Mouse (Mus musculus) stomach, embryonic 16.5 days (tissue): ENCODE data around the gene Ttll5. TPM values are rescaled to one million over a fixed set of nuclear protein-coding genes. Genes with fewer than 3 reads are reported as not detected.

Experiments used
- ATAC-seq: fragments of 200-750 bp; cut with Nextera tagmentation; 2 replicates; pipeline ENCODE4 v1.8.0; 2017; ENCODE audit warnings: moderate number of reproducible peaks, moderate TSS enrichment; ENCODE audit not compliant: insufficient read depth, low FRiP score
- H3K27ac ChIP-seq: fragments of 300-500 bp; sonication (generic); 2 replicates; pipeline ENCODE4 v1.5.1; 2014; ENCODE audit warnings: low read length
- H3K27me3 ChIP-seq: fragments of 300-500 bp; sonication (generic); 2 replicates; pipeline ENCODE4 v1.6.1; 2014; ENCODE audit warnings: low read length, control low read depth, mixed read lengths; ENCODE audit not compliant: control insufficient read depth, insufficient read depth
- H3K36me3 ChIP-seq: fragments of 300-500 bp; sonication (generic); 2 replicates; pipeline ENCODE4 v1.6.1; 2014; ENCODE audit warnings: low read length; ENCODE audit not compliant: control insufficient read depth, insufficient read depth
- H3K4me1 ChIP-seq: fragments of 300-500 bp; sonication (generic); 2 replicates; pipeline ENCODE4 v1.6.1; 2014; ENCODE audit warnings: low read length, control low read depth, mixed read lengths; ENCODE audit not compliant: control insufficient read depth, insufficient read depth
- H3K4me2 ChIP-seq: fragments of 300-500 bp; sonication (generic); 2 replicates; pipeline ENCODE4 v1.6.1; 2014; ENCODE audit warnings: low read depth, low read length, mixed read lengths
- H3K4me3 ChIP-seq: fragments of 300-500 bp; sonication (generic); replicated peaks from 2 replicates; pipeline ENCODE4 v1.5.1; 2014; ENCODE audit warnings: mild to moderate bottlenecking, low read length
- H3K9ac ChIP-seq: fragments of 300-500 bp; sonication (generic); 2 replicates; pipeline ENCODE4 v1.6.1; 2014; ENCODE audit warnings: low read length
- H3K9me3 ChIP-seq: fragments of 300-500 bp; sonication (generic); replicated peaks from 2 replicates; pipeline ENCODE4 v1.6.1; 2016; ENCODE audit warnings: low read length, control low read depth; ENCODE audit not compliant: control insufficient read depth
- WGBS: fragments of 180-500 bp; shearing (Covaris S2); extraction: QIAGEN DNeasy Blood & Tissue Kit; methylation state at CpG from one replicate; pipeline ENCODE4 v1.1.7; 2014; 5-methylcytosine and 5-hydroxymethylcytosine counted together
- polyA plus RNA-seq: library from polyadenylated mRNA; unstranded; fragments of >200 nt; fragmentation: Nextera tagmentation; extraction: Ambion mirVana; gene quantifications from 2 replicates; pipeline ENCODE4 v1.2.1, GENCODE M21; 2015

Ttll5 gene
- polyA plus RNA-seq, 1 experiment from 2014 or later: 11.4 TPM

DNA sequence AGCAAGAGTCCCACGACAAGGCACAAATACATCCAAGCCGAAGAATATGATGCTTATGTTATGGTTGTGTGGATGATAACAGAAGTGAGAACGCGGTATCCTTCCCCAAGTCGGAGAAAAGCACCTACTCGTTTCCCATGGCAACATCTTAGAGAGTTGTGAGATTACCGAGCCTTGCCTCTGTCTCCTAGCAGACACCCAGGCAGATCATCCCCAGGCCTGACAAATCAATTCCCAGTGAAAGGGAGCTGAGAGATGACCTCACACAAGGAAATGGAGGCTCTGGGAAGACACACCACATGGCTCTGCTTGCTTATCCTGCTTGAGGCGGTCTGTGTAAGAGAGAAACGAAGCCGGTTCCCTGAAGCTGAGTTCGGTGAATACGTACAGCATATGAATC, 250.2 kb downstream of the Ttll5 start:
- no peaks in the 10 kb centered on the region for H3K36me3 ChIP-seq
- no peaks in the 10 kb centered on the region; the same call in 1 of the 2 replicates for H3K9me3 ChIP-seq
- H3K27me3 ChIP-seq: no peaks in the 10 kb centered on the region
- peaks cover 6% of the 10 kb centered on the region; the same call in 1 of the 2 replicates for H3K4me1 ChIP-seq
- ATAC-seq: no peak
- H3K4me3 ChIP-seq: no peak overlapping the region
- no peak overlapping the region for H3K9ac ChIP-seq
- WGBS: 79% methylated on average over 12 of the region's 12 CpGs
- H3K4me2 ChIP-seq: no peak overlapping the region
- no peak overlapping the region for H3K27ac ChIP-seq

DNA sequence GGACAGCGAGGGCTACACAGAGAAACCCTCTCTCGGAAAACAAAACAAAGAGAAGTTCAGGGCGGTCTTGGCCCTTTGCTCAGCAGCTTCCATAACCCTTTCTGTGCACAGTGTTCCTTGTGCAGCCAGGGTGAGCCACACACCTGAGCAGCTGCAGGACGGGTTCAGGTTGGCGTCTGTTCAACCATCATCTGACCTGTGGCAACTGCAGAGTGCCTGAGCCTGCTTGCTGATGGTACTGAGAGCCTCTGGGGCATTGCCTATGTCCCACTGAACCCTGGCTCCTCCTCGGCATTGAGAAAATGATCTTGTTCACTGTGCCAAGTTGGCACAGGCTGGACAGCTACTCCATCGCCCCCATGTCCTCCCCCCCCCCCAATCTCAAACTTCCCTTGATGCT, 250.9 kb downstream of the Ttll5 start:
- H3K27ac ChIP-seq: no peak overlapping the region
- H3K27me3 ChIP-seq: no peaks in the 10 kb centered on the region
- WGBS: 86% methylated on average over 7 of the region's 7 CpGs
- H3K4me2 ChIP-seq: peak overlapping the region; percentile 97; the same call in 1 of the 2 replicates
- ATAC-seq: no peak
- H3K9ac ChIP-seq: no peak overlapping the region
- peaks cover 6% of the 10 kb centered on the region; the same call in 1 of the 2 replicates for H3K4me1 ChIP-seq
- no peaks in the 10 kb centered on the region; the same call in 1 of the 2 replicates for H3K9me3 ChIP-seq
- H3K36me3 ChIP-seq: no peaks in the 10 kb centered on the region
- H3K4me3 ChIP-seq: no peak overlapping the region

DNA sequence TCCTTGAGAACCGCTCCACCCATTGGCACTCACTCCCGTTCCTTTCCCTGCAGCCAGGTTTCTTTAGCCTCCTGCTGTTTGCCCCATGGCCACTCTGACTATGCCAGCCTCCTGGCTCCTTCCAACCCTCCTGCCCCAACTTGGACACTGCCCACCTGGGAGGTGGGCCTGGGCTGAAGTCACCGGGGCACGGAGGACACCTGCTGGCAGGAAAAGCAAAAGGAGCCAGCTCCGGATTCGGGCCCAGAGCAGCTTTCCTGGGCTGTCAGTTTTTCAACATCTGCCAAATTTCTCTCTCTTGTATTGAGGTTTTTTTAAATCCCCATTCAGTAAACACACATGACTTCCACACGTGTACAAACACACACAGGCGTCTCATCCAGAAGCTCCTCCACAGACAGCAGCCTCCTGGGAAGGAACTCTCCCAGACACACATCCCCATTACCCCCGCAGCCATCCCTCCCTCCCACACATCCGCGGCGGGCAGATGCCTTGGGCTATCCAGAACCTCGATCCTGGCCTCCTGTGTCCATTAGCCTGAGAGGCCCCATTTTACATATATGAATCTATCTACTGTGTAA, 252.0 kb downstream of the Ttll5 start:
- Histone ChIP-seq H3K9ac (peak overlapping the region; percentile 85), H3K27me3 (no peaks in the 10 kb centered on the region)
- ATAC-seq: no peak

DNA sequence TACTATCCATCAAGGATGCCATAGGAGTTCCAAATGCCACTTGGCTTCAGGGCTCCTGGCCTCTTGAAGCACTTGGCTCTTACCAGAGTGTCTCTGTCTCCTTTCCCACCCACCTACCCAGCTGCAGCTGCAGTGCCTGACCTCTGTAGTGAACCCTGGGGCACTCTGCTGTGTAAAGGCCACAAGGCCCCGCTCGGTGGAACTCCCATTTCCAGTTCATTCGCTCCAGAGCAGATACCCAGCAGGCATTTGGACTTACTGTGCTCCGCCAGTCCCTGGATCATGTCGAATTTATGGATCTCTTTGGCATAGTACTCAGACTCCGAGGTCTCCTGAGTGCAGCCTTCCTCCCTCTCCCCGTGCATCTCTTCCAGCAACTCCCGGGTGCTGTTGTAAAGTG, 252.9 kb downstream of the Ttll5 start:
- Histone ChIP-seq H3K4me2 (peak overlapping the region; percentile 97), H3K4me1 (peaks cover 6% of the 10 kb centered on the region; the same call in 1 of the 2 replicates), H3K9ac (peak overlapping the region; percentile 85), H3K27ac (no peak overlapping the region), H3K27me3 (no peaks in the 10 kb centered on the region), H3K4me3 (peak overlapping the region; percentile 63), H3K36me3 (no peaks in the 10 kb centered on the region), H3K9me3 (no peaks in the 10 kb centered on the region)
- 29% methylated on average over 8 of the region's 8 CpGs for WGBS
- no peak for ATAC-seq

More for the DNA sequence above, 252.0 kb downstream of the Ttll5 start:
- Histone ChIP-seq H3K4me3 (peak overlapping the region; percentile 63), H3K4me2 (peak overlapping the region; percentile 97), H3K27ac (no peak overlapping the region), H3K9me3 (no peaks in the 10 kb centered on the region; the same call in 1 of the 2 replicates), H3K36me3 (no peaks in the 10 kb centered on the region), H3K4me1 (peaks cover 6% of the 10 kb centered on the region; the same call in 1 of the 2 replicates)
- WGBS: 14% methylated on average over 13 of the region's 13 CpGs

DNA sequence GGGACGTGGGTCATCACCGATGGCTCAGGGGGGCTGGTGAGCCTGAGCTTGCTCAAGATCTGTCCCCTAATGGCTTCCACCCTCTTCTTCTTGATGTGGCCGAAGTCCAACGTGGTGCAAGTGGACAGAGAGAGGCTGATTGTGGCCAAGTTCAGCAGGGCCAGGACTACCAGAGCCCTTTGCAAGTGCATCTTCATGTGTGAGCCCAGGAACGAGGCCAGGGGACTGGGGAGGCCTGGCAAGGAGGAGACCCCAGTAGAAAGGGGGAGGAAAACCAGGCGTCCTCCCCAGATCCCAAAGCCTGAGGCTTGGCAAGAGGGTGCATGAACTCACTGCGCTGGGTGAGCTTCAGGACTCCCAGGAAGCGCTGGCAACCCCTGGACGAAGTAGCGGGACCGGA, 253.3 kb downstream of the Ttll5 start:
- H3K4me3 ChIP-seq: peak overlapping the region; percentile 63
- no peaks in the 10 kb centered on the region for H3K27me3 ChIP-seq
- no peaks in the 10 kb centered on the region for H3K9me3 ChIP-seq
- peaks cover 6% of the 10 kb centered on the region; the same call in 1 of the 2 replicates for H3K4me1 ChIP-seq
- H3K9ac ChIP-seq: peak overlapping the region; percentile 85
- H3K4me2 ChIP-seq: peak overlapping the region; percentile 97
- 0 out of 2 replicates have a peak overlapping the region, but pooled peaks have one; percentile 97 for H3K27ac ChIP-seq
- WGBS: 28% methylated on average over 11 of the region's 11 CpGs
- ATAC-seq: no peak
- H3K36me3 ChIP-seq: no peaks in the 10 kb centered on the region

DNA sequence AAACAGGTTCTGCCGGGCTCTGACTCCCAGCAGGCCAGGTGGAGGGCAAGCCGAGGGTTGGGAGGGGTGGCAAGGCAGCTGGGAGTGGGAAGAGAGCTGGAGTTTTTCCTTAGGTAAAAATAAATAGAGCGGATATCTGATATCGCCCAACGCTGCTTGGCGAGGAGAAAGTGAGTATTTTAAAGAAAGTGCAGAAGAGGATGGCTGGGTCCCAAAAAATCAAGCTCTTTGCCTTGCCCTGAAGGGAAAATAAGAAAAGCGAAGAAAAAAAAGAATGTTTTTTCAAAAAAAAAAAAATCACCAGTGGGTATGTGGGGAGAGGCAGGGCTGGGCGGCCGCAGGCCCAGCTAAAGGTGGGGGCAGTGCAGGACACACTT, 253.7 kb downstream of the Ttll5 start:
- no peaks in the 10 kb centered on the region for H3K27me3 ChIP-seq
- peak overlapping the region; percentile 63 for H3K4me3 ChIP-seq
- peak overlapping the region; percentile 97 for H3K4me2 ChIP-seq
- H3K9me3 ChIP-seq: no peaks in the 10 kb centered on the region
- 13% methylated on average over 9 of the region's 9 CpGs for WGBS
- no peaks in the 10 kb centered on the region for H3K36me3 ChIP-seq
- no peak for ATAC-seq
- H3K27ac ChIP-seq: peak overlapping the region; percentile 97
- peak overlapping the region; percentile 85 for H3K9ac ChIP-seq
- H3K4me1 ChIP-seq: peaks cover 9% of the 10 kb centered on the region

DNA sequence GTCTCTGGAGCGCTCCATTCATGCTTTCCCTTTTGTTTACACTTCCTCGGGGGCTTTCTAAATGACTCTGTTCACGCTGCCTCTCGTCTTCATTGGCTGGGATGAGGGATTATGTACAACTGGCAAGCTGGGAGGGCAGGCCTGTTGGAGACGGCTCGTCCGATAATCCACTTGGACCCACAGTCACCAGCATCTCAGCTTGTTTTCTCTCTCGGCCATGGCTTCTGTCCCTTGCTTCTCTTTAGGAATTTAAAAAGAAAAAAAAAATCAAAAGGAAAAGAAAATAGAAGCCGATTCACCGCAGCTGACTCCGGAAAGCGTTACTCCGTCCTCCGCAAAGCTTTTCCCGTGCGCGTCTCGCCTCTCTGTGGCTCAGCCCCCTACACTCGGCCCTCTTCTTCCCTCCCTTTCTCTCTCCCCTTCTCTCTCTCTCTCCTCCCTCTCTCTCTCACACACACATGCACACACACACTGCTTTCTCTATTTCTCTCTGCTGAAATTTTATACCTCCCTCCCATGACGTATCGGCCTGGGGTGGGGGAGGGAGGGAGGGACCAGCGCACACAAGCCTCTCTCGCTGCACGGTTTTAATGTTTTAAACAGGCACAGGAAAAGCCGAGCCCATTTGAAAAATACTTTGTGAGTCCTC, 254.2 kb downstream of the Ttll5 start, which contains the start of gene Tgfb3:
Tgfb3 (minus strand) TSS at position 489 of the 649 bp plus-strand sequence.
- under 1% methylated on average over 25 of the region's 25 CpGs for WGBS
- H3K27ac ChIP-seq: peak within 1 kb of the TSS; percentile 97
- H3K9me3 ChIP-seq: no peaks in the 10 kb centered on the region
- H3K4me2 ChIP-seq: peak within 1 kb of the TSS; percentile 97
- no peaks in the 10 kb centered on the region for H3K27me3 ChIP-seq
- no peaks in the 10 kb centered on the region for H3K36me3 ChIP-seq
- H3K9ac ChIP-seq: peak within 1 kb of the TSS; percentile 85
- H3K4me1 ChIP-seq: peaks cover 12% of the 10 kb centered on the region
- peak; percentile 87 for ATAC-seq
- peak within 1 kb of the TSS; percentile 63 for H3K4me3 ChIP-seq

DNA sequence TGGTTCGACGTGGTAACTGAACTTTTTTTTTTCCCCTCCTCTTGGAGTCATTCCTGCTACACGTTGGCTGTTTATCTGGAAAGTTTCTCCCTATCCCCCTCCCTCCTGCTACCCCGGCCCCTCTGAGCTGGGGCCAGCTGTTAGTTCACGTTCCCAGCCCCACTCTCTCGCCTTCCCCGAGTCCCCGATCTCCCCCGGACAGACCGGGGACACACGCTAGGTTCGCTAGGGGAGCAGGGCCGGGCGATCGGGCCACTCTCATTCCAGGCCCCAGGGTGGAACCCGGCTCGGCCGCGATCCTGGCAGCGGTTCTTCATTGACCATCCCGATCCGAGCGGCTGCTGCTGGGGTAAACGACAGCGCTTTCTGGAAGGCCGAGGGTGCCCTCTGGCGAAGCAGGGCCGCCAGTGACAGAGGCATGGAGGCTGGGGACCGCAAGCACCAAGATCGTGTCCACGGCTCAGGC, 254.8 kb downstream of the Ttll5 start:
- peak; percentile 77 for ATAC-seq

DNA sequence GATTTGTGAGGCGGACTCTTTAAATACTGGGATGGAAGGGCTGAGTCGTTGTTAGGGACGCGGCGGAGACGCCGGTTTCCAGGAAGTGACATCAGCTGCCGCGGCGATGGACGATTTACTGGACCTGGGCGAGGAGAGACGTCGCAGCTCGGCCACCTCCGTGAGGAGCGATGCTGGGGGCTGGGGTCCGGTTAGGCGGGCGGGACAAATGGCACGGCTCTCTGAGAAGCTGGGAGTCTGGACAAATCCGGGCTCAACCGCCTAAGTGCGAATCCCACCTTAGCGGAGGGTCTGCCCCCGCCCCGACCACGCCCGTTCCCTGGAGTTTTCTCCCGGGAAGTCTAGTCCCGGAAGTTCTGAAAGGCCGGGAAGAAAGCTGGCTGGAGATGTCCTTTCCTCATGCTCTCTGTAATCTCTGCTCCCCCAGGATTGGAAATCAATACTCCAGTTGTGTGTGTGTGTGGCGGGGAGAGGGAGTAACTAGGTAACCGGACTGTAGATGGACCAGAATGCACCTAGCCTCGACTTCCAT, 258.1 kb downstream of the Ttll5 start, which contains the start of gene Ift43:
Ift43 (plus strand) TSS at position 61 of the 532 bp plus-strand sequence.
- H3K4me3 ChIP-seq: peak within 1 kb of the TSS; percentile 71
- peak; percentile 20; the same call in 1 of the 2 replicates for ATAC-seq
- no peaks in the 10 kb centered on the region for H3K9me3 ChIP-seq
- peaks cover 9% of the 10 kb centered on the region for H3K4me1 ChIP-seq
- 1% methylated on average over 35 of the region's 35 CpGs for WGBS
- H3K36me3 ChIP-seq: no peaks in the 10 kb centered on the region
- H3K9ac ChIP-seq: peak within 1 kb of the TSS; percentile 74
- H3K4me2 ChIP-seq: peak within 1 kb of the TSS; percentile 75
- H3K27me3 ChIP-seq: no peaks in the 10 kb centered on the region
- H3K27ac ChIP-seq: no peak within 1 kb of the TSS

More for the DNA sequence above, 254.8 kb downstream of the Ttll5 start:
- WGBS: under 1% methylated on average over 31 of the region's 31 CpGs
- Histone ChIP-seq H3K4me3 (peak overlapping the region; percentile 63), H3K4me2 (peak overlapping the region; percentile 97), H3K4me1 (peaks cover 12% of the 10 kb centered on the region), H3K36me3 (no peaks in the 10 kb centered on the region), H3K27me3 (no peaks in the 10 kb centered on the region), H3K27ac (peak overlapping the region; percentile 97), H3K9ac (peak overlapping the region; percentile 85), H3K9me3 (no peaks in the 10 kb centered on the region)
